Mouse (Mus musculus) G1E (cell line): Measurements from ENCODE around the gene Smo.

Source experiments
- CTCF ChIP-seq: IDR thresholded peaks from 2 replicates; pipeline ENCODE4 v1.5.1; 2012; ENCODE audit warnings: low read depth, low read length, inconsistent platforms, mixed read lengths
- GATA1 ChIP-seq: IDR thresholded peaks from 2 replicates; pipeline ENCODE4 v1.6.1; 2012; ENCODE audit warnings: borderline replicate concordance, low read length, inconsistent platforms, mixed read lengths
- POLR2AphosphoS5 ChIP-seq: IDR thresholded peaks from 2 replicates; pipeline ENCODE4 v1.6.1; 2012; ENCODE audit warnings: low read depth, low read length, inconsistent platforms; ENCODE audit not compliant: insufficient replicate concordance

- TF ChIP-seq CTCF (no peak), POLR2AphosphoS5 (no peak), GATA1 (no peak)
Observed at GRCm38 (mm10) chr6:29767813-29768660, 32.7 kb downstream of the Smo start, which contains the start of gene Ahcyl2.
